Mouse (Mus musculus) midbrain, embryonic 11.5 days (tissue): ENCODE data around the gene Pld2. TPM values are rescaled to one million over a fixed set of nuclear protein-coding genes. Genes with fewer than 3 reads are reported as not detected.
A peak's percentile ranks its signal among the peaks of the same experiment; 100 is the strongest.
"Not testable (repeated sequence)": the region's sequence is repeated elsewhere in the genome, so short reads cannot be mapped to it uniquely, and the experiment has no call there.

Source experiments
- ATAC-seq: fragments of 200-750 bp; cut with Nextera tagmentation; 2 replicates; pipeline ENCODE4 v1.8.0; 2017; ENCODE audit warnings: moderate TSS enrichment, moderate library complexity; ENCODE audit not compliant: low FRiP score
- DNase-seq: peaks from one replicate; pipeline ENCODE4 v3.0.0; 2015; ENCODE audit warnings: low spot score; ENCODE audit errors: missing footprints
- H3K27ac ChIP-seq: fragments of 300-500 bp; sonication (generic); 2 replicates; pipeline ENCODE4 v1.5.1; 2014; ENCODE audit warnings: low read depth, low read length
- H3K27me3 ChIP-seq: fragments of 300-500 bp; sonication (generic); 2 replicates; pipeline ENCODE4 v1.6.1; 2014; ENCODE audit warnings: mild to moderate bottlenecking, low read length, moderate library complexity, mixed read lengths; ENCODE audit not compliant: control insufficient read depth, insufficient read depth
- H3K36me3 ChIP-seq: fragments of 300-500 bp; sonication (generic); 2 replicates; pipeline ENCODE4 v1.6.1; 2014; ENCODE audit warnings: mild to moderate bottlenecking, low read length, moderate library complexity, mixed read lengths; ENCODE audit not compliant: control insufficient read depth, insufficient read depth
- H3K4me1 ChIP-seq: fragments of 300-500 bp; sonication (generic); 2 replicates; pipeline ENCODE4 v1.6.1; 2014; ENCODE audit warnings: low read length; ENCODE audit not compliant: control insufficient read depth, insufficient read depth
- H3K4me2 ChIP-seq: fragments of 300-500 bp; sonication (generic); 2 replicates; pipeline ENCODE4 v1.6.1; 2014; ENCODE audit warnings: mild to moderate bottlenecking, moderate library complexity
- H3K4me3 ChIP-seq: fragments of 300-500 bp; sonication (generic); 2 replicates; pipeline ENCODE4 v1.5.1; 2014; ENCODE audit warnings: low read depth, low read length
- H3K9ac ChIP-seq: fragments of 300-500 bp; sonication (generic); 2 replicates; pipeline ENCODE4 v1.6.1; 2014; ENCODE audit warnings: low read length
- H3K9me3 ChIP-seq: fragments of 300-500 bp; sonication (generic); 2 replicates; pipeline ENCODE4 v1.6.1; 2016; ENCODE audit warnings: low read length; ENCODE audit not compliant: control insufficient read depth
- WGBS: fragments of 180-500 bp; shearing (Covaris S2); extraction: QIAGEN DNeasy Blood & Tissue Kit; methylation state at CpG from one replicate; pipeline ENCODE4 v1.1.7; 2014; 5-methylcytosine and 5-hydroxymethylcytosine counted together
- polyA plus RNA-seq: library from polyadenylated mRNA; unstranded; fragments of >200 nt; fragmentation: Nextera tagmentation; extraction: Ambion mirVana; gene quantifications from 2 replicates; pipeline ENCODE4 v1.2.1, GENCODE M21; 2014

Gene Pld2
- polyA plus RNA-seq, 1 experiment from 2014 or later, result 3.5 TPM

- not testable (repeated sequence) for H3K4me3 ChIP-seq, H3K27me3 ChIP-seq, H3K27ac ChIP-seq, H3K9me3 ChIP-seq, H3K4me2 ChIP-seq, ATAC-seq, H3K9ac ChIP-seq
- 91% methylated on average over 8 of the region's 8 CpGs for WGBS
- Histone ChIP-seq H3K36me3 (peaks cover 16% of the 10 kb centered on the region), H3K4me1 (peaks cover 12% of the 10 kb centered on the region)
- peak; percentile 87 for DNase-seq
These were observed 16.4 kb upstream of the Pld2 start for GRCm38 (mm10) chr11:70523306-70523989.

- Histone ChIP-seq H3K27ac (no peak overlapping the region), H3K36me3 (peaks cover 16% of the 10 kb centered on the region), H3K4me2 (peak overlapping the region; percentile 43), H3K4me1 (peaks cover 12% of the 10 kb centered on the region), H3K9ac (peak overlapping the region; percentile 44; the same call in 1 of the 2 replicates), H3K4me3 (peak overlapping the region; percentile 81), H3K27me3 (no peaks in the 10 kb centered on the region; the same call in 1 of the 2 replicates), H3K9me3 (no peaks in the 10 kb centered on the region)
- 10% methylated on average over 8 of the region's 8 CpGs for WGBS
- no peak; the same call in 1 of the 2 replicates for ATAC-seq
- no peak for DNase-seq
These were observed 15.1 kb upstream of the Pld2 start for GRCm38 (mm10) chr11:70524782-70525181.

GRCm38 (mm10) chr11:70525184-70525678 is 14.6 kb upstream of the Pld2 start, which contains the start of gene Psmb6:
Psmb6 (plus strand) TSS chr11:70525367.
- Histone ChIP-seq H3K9ac (peak within 1 kb of the TSS; percentile 79), H3K4me1 (peaks cover 7% of the 10 kb centered on the region), H3K9me3 (no peaks in the 10 kb centered on the region), H3K4me3 (peak within 1 kb of the TSS; percentile 81), H3K27ac (peak within 1 kb of the TSS; percentile 30; the same call in 1 of the 2 replicates), H3K27me3 (no peaks in the 10 kb centered on the region; the same call in 1 of the 2 replicates), H3K36me3 (peaks cover 16% of the 10 kb centered on the region), H3K4me2 (peak within 1 kb of the TSS; percentile 85)
- under 1% methylated on average over 26 of the region's 26 CpGs for WGBS
- DNase-seq (peak; percentile 98), ATAC-seq (peak; percentile 94)

- ATAC-seq (peak; percentile 25; the same call in 1 of the 2 replicates), DNase-seq (no peak)
- Histone ChIP-seq H3K27me3 (no peaks in the 10 kb centered on the region; the same call in 1 of the 2 replicates), H3K27ac (no peak overlapping the region), H3K4me1 (peaks cover 6% of the 10 kb centered on the region), H3K4me3 (peak overlapping the region; percentile 81), H3K4me2 (peak overlapping the region; percentile 85), H3K9me3 (no peaks in the 10 kb centered on the region), H3K9ac (peak overlapping the region; percentile 79), H3K36me3 (peaks cover 16% of the 10 kb centered on the region)
- WGBS, result 3% methylated on average over 12 of the region's 12 CpGs
These were observed 14.1 kb upstream of the Pld2 start for GRCm38 (mm10) chr11:70525726-70526125.

DNA sequence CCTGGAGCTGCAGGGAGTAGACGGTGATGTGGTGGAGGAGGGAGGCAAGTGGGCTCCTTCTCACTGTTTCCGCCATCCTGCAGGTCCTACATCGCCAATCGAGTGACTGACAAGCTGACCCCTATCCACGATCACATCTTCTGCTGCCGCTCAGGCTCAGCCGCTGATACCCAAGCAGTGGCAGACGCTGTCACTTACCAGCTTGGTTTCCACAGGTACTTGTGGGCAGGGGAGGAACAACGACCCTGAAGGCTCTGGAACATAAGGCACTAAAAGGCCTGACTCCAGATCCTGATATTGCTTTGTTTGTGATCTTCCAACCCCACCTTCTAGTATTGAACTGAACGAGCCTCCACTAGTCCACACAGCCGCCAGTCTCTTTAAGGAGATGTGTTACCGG is 13.7 kb upstream of the Pld2 start:
- Histone ChIP-seq H3K27me3 (no peaks in the 10 kb centered on the region), H3K27ac (no peak overlapping the region), H3K36me3 (peaks cover 16% of the 10 kb centered on the region), H3K4me3 (peak overlapping the region; percentile 81), H3K4me1 (peaks cover 6% of the 10 kb centered on the region), H3K9ac (no peak overlapping the region; the same call in 1 of the 2 replicates), H3K4me2 (peak overlapping the region; percentile 85), H3K9me3 (no peaks in the 10 kb centered on the region)
- WGBS, result 90% methylated on average over 12 of the region's 12 CpGs
- DNase-seq, result no peak
- ATAC-seq, result no peak

GRCm38 (mm10) chr11:70528610-70529009 is 11.3 kb upstream of the Pld2 start:
- H3K27me3 ChIP-seq, result no peaks in the 10 kb centered on the region
- no peak overlapping the region for H3K4me2 ChIP-seq
- no peak for ATAC-seq
- H3K36me3 ChIP-seq, result peaks cover 16% of the 10 kb centered on the region
- H3K27ac ChIP-seq, result no peak overlapping the region
- no peak overlapping the region for H3K4me3 ChIP-seq
- WGBS, result 90% methylated on average over 7 of the region's 7 CpGs
- DNase-seq, result no peak
- H3K9ac ChIP-seq, result no peak overlapping the region
- H3K4me1 ChIP-seq, result peaks cover 6% of the 10 kb centered on the region
- no peaks in the 10 kb centered on the region for H3K9me3 ChIP-seq

GRCm38 (mm10) chr11:70531065-70531464 is 8.8 kb upstream of the Pld2 start:
- not testable (repeated sequence) for H3K9me3 ChIP-seq, H3K4me1 ChIP-seq, H3K27me3 ChIP-seq, H3K4me3 ChIP-seq, ATAC-seq, H3K4me2 ChIP-seq, H3K27ac ChIP-seq, DNase-seq, H3K9ac ChIP-seq
- H3K36me3 ChIP-seq, result peaks cover 16% of the 10 kb centered on the region
- 84% methylated on average over 2 of the region's 2 CpGs for WGBS

DNA sequence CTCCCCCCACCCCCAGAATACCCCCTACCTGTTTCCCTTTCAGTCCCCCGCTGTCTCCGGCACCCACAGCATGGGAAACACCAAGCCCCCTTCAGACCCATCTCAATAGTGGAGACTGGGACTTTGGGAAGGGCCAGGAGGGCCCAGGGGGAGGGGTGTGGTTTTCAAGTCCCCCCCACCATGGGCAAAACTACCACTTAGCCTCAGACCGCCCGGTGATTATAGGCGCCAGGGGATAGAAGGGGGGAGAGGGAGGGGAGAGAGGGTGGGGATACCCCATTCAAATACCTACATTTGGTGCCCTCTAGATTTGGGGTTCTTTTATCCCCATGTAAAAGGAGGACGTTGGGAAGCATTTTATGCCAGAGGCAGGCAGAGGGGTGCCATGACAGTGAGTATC is 7.0 kb upstream of the Pld2 start, which contains the start of gene Gm40193:
Gm40193 (minus strand) TSS at position 101 of the 400 bp plus-strand sequence.
- Histone ChIP-seq H3K27me3 (no peaks in the 10 kb centered on the region), H3K9ac (no peak within 1 kb of the TSS), H3K36me3 (peaks cover 5% of the 10 kb centered on the region; the same call in 1 of the 2 replicates), H3K4me1 (no peaks in the 10 kb centered on the region), H3K9me3 (no peaks in the 10 kb centered on the region), H3K27ac (no peak within 1 kb of the TSS), H3K4me3 (no peak within 1 kb of the TSS), H3K4me2 (no peak within 1 kb of the TSS)
- DNase-seq (no peak), ATAC-seq (no peak)
- 79% methylated on average over 6 of the region's 6 CpGs for WGBS

DNA sequence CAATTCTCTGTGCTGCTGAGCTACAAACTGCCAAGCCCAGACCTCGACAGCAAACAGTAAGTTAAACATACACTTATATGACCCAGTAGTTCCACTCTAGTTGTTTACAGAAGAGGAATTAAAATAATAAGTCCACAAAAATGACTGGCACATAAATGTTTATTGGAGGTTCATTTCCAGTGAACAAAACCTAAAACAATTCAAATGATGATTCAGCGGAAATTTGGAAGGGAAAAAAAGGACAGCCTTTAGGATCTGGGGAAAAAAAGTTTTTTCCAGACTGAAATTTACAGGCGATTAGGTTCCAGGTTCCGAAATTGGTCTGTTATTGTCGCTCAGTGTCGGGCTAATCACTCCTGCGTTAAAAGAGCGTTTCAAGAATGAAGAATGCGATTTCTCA is 441 bp upstream of the Pld2 start:
- no peaks in the 10 kb centered on the region for H3K9me3 ChIP-seq
- no peak overlapping the region for H3K27ac ChIP-seq
- H3K4me3 ChIP-seq, result peak overlapping the region; percentile 45
- H3K36me3 ChIP-seq, result no peaks in the 10 kb centered on the region
- ATAC-seq (no peak), DNase-seq (no peak)
- 0 out of 2 replicates have a peak, but pooled peaks cover 3% of the 10 kb centered on the region for H3K4me1 ChIP-seq
- H3K27me3 ChIP-seq, result peaks cover 13% of the 10 kb centered on the region
- H3K4me2 ChIP-seq, result peak overlapping the region; percentile 82
- H3K9ac ChIP-seq, result no peak overlapping the region; the same call in 1 of the 2 replicates
- WGBS, result 26% methylated on average over 9 of the region's 9 CpGs
